Mouse (Mus musculus) heart, postnatal 0 days (tissue): ENCODE data around the gene Dusp8. TPM values are rescaled to one million over a fixed set of nuclear protein-coding genes. Genes with fewer than 3 reads are reported as not detected.
A peak's percentile ranks its signal among the peaks of the same experiment; 100 is the strongest.

Source experiments
- ATAC-seq: fragments of 200-750 bp; cut with Nextera tagmentation; 2 replicates; pipeline ENCODE4 v1.8.0; 2017; ENCODE audit warnings: low read depth, moderate number of reproducible peaks, moderate library complexity; ENCODE audit not compliant: insufficient read depth
- DNase-seq: peaks from one replicate; pipeline ENCODE4 v3.0.0-alpha.2; 2016; ENCODE audit warnings: low spot score
- H3K27ac ChIP-seq: fragments of 300-500 bp; sonication (generic); 2 replicates; pipeline ENCODE4 v1.5.1; 2014; ENCODE audit warnings: low read depth, mild to moderate bottlenecking
- H3K27me3 ChIP-seq: fragments of 300-500 bp; sonication (generic); 2 replicates; pipeline ENCODE4 v1.6.1; 2014; ENCODE audit warnings: low read length, mixed read lengths; ENCODE audit not compliant: control insufficient read depth, insufficient read depth
- H3K36me3 ChIP-seq: fragments of 300-500 bp; sonication (generic); replicated peaks from 2 replicates; pipeline ENCODE4 v1.6.1; 2014; ENCODE audit warnings: low read length, mixed read lengths; ENCODE audit not compliant: control insufficient read depth, insufficient read depth
- H3K4me1 ChIP-seq: fragments of 300-500 bp; sonication (generic); 2 replicates; pipeline ENCODE4 v1.6.1; 2014; ENCODE audit warnings: antibody characterized with exemption; ENCODE audit not compliant: control insufficient read depth, insufficient read depth
- H3K4me2 ChIP-seq: fragments of 300-500 bp; sonication (generic); 2 replicates; pipeline ENCODE4 v1.6.1; 2014; ENCODE audit warnings: low read depth, mild to moderate bottlenecking, low read length, moderate library complexity
- H3K4me3 ChIP-seq: fragments of 300-500 bp; sonication (generic); 2 replicates; pipeline ENCODE4 v1.5.1; 2014; ENCODE audit warnings: low read depth, low read length
- H3K9ac ChIP-seq: fragments of 300-500 bp; sonication (generic); replicated peaks from 2 replicates; pipeline ENCODE4 v1.6.1; 2014; ENCODE audit warnings: low read depth, low read length, mixed read lengths
- H3K9me3 ChIP-seq: fragments of 300-500 bp; sonication (generic); replicated peaks from 2 replicates; pipeline ENCODE4 v1.6.1; 2016; ENCODE audit warnings: low read length; ENCODE audit not compliant: control insufficient read depth
- CTCF ChIP-seq: IDR thresholded peaks from 2 replicates; pipeline ENCODE4 v1.5.1; 2016; ENCODE audit warnings: antibody characterized with exemption, control low read depth, low read depth
- EP300 ChIP-seq: IDR thresholded peaks from 2 replicates; pipeline ENCODE4 v1.6.1; 2016; ENCODE audit warnings: antibody characterized with exemption, low read depth
- WGBS: fragments of 180-500 bp; shearing (Covaris S2); extraction: QIAGEN DNeasy Blood & Tissue Kit; methylation state at CpG from one replicate; pipeline ENCODE4 v1.1.7; 2014; 5-methylcytosine and 5-hydroxymethylcytosine counted together
- polyA plus RNA-seq: library from polyadenylated mRNA; unstranded; fragments of >200 nt; fragmentation: Nextera tagmentation; extraction: Ambion mirVana; gene quantifications from 2 replicates; pipeline ENCODE4 v1.2.1, GENCODE M21; 2015
- total RNA-seq: library from RNA; depleted of rRNA; stranded (reverse); fragments of >200 nt; gene quantifications from 2 replicates; pipeline ENCODE4 v1.2.3, GENCODE M21; 2014; ENCODE audit warnings: low replicate concordance; rRNA removed

The Dusp8 gene
- total and polyA plus RNA-seq, 2 experiments from 2014 or later, result 9.0 to 31.4 TPM

- Histone ChIP-seq H3K9me3 (no peaks in the 10 kb centered on the region), H3K4me3 (no peak overlapping the region), H3K36me3 (no peaks in the 10 kb centered on the region), H3K4me1 (peaks cover 27% of the 10 kb centered on the region), H3K27me3 (no peaks in the 10 kb centered on the region), H3K9ac (no peak overlapping the region), H3K27ac (peak overlapping the region; percentile 71), H3K4me2 (no peak overlapping the region)
- peak; percentile 75 for ATAC-seq
- TF ChIP-seq CTCF (no peak), EP300 (peak; percentile 94)
- 59% methylated on average over 3 of the region's 3 CpGs for WGBS
- peak; percentile 60 for DNase-seq
These were observed 54.9 kb downstream of the Dusp8 start for GRCm38 (mm10) chr7:142040756-142041155.

GRCm38 (mm10) chr7:142037553-142038170 lies 58.0 kb downstream of the Dusp8 start:
- Histone ChIP-seq H3K4me2 (no peak overlapping the region), H3K27ac (no peak overlapping the region), H3K27me3 (no peaks in the 10 kb centered on the region), H3K36me3 (no peaks in the 10 kb centered on the region), H3K4me1 (peaks cover 44% of the 10 kb centered on the region), H3K9me3 (no peaks in the 10 kb centered on the region), H3K4me3 (no peak overlapping the region), H3K9ac (no peak overlapping the region)
- DNase-seq, result no peak
- ATAC-seq, result peak; percentile 43; the same call in 1 of the 2 replicates
- 74% methylated on average over 4 of the region's 4 CpGs for WGBS
- TF ChIP-seq CTCF, result peak; percentile 68
- no peak for TF ChIP-seq EP300

- WGBS, result 38% methylated on average over 2 of the region's 2 CpGs
- no peak overlapping the region for H3K4me3 ChIP-seq
- no peak overlapping the region for H3K27ac ChIP-seq
- H3K4me2 ChIP-seq, result no peak overlapping the region
- H3K36me3 ChIP-seq, result no peaks in the 10 kb centered on the region
- peaks cover 29% of the 10 kb centered on the region for H3K4me1 ChIP-seq
- no peak overlapping the region for H3K9ac ChIP-seq
- no peak for TF ChIP-seq EP300
- TF ChIP-seq CTCF, result no peak
- H3K9me3 ChIP-seq, result no peaks in the 10 kb centered on the region
- DNase-seq (no peak), ATAC-seq (no peak)
- H3K27me3 ChIP-seq, result no peaks in the 10 kb centered on the region
These were observed 60.4 kb downstream of the Dusp8 start for GRCm38 (mm10) chr7:142035048-142035811.

GRCm38 (mm10) chr7:142034198-142034597 lies 61.4 kb downstream of the Dusp8 start:
- TF ChIP-seq CTCF, result no peak
- TF ChIP-seq EP300, result no peak
- ATAC-seq (peak; percentile 73), DNase-seq (peak; percentile 61)
- H3K27ac ChIP-seq, result peak overlapping the region; percentile 60
- H3K27me3 ChIP-seq, result no peaks in the 10 kb centered on the region
- no peak overlapping the region for H3K4me2 ChIP-seq
- 40% methylated on average over 2 of the region's 2 CpGs for WGBS
- H3K36me3 ChIP-seq, result no peaks in the 10 kb centered on the region
- no peak overlapping the region for H3K4me3 ChIP-seq
- peaks cover 23% of the 10 kb centered on the region for H3K4me1 ChIP-seq
- H3K9me3 ChIP-seq, result no peaks in the 10 kb centered on the region
- H3K9ac ChIP-seq, result no peak overlapping the region

GRCm38 (mm10) chr7:142030073-142030472 lies 65.6 kb downstream of the Dusp8 start:
- Histone ChIP-seq H3K4me2 (no peak overlapping the region), H3K9ac (no peak overlapping the region), H3K4me1 (peaks cover 22% of the 10 kb centered on the region), H3K9me3 (no peaks in the 10 kb centered on the region), H3K4me3 (no peak overlapping the region), H3K27me3 (no peaks in the 10 kb centered on the region), H3K36me3 (no peaks in the 10 kb centered on the region), H3K27ac (no peak overlapping the region)
- TF ChIP-seq CTCF, result no peak
- no peak for TF ChIP-seq EP300
- no peak for ATAC-seq
- no peak for DNase-seq

Other genes starting within 250 kb of the Dusp8 start
- 60.0 and 70.3 TPM in 2 replicates for gene Tollip, start 177.3 kb downstream of the Dusp8 start, total RNA-seq
- 28.1 and 30.8 TPM in 2 replicates for gene Tollip, start 177.3 kb downstream of the Dusp8 start, polyA plus RNA-seq
- not detected in 2 replicates for gene Brsk2, start 146.1 kb downstream of the Dusp8 start, total RNA-seq
- 0.30 and 0.37 TPM in 2 replicates for gene Brsk2, start 146.1 kb downstream of the Dusp8 start, polyA plus RNA-seq
- 48.3 and 53.6 TPM in 2 replicates for gene Mob2, start 34.8 kb downstream of the Dusp8 start, total RNA-seq
- 45.5 and 49.6 TPM in 2 replicates for gene Mob2, start 34.8 kb downstream of the Dusp8 start, polyA plus RNA-seq
- not detected in 2 replicates for gene Gm45618, start 24.9 kb upstream of the Dusp8 start, total RNA-seq
- not detected in 2 replicates for gene Gm45618, start 24.9 kb upstream of the Dusp8 start, polyA plus RNA-seq
- not detected in 2 replicates for gene Gm39115, start 40.2 kb upstream of the Dusp8 start, total RNA-seq
- not detected in 2 replicates for gene Gm39115, start 40.2 kb upstream of the Dusp8 start, polyA plus RNA-seq
- not detected in 2 replicates for gene Gm45337, start 48.8 kb upstream of the Dusp8 start, total RNA-seq
- not detected in 2 replicates for gene Gm45337, start 48.8 kb upstream of the Dusp8 start, polyA plus RNA-seq
- not detected in 2 replicates for gene Gm29735, start 61.3 kb upstream of the Dusp8 start, total RNA-seq
- gene Gm29735, start 61.3 kb upstream of the Dusp8 start, polyA plus RNA-seq, result not detected in 2 replicates
- not detected in 2 replicates for gene Gm4553, start 69.9 kb upstream of the Dusp8 start, total RNA-seq
- not detected in 2 replicates for gene Gm4553, start 69.9 kb upstream of the Dusp8 start, polyA plus RNA-seq
- not detected in 2 replicates for gene Krtap5-2, start 80.2 kb upstream of the Dusp8 start, total RNA-seq
- gene Krtap5-2, start 80.2 kb upstream of the Dusp8 start, polyA plus RNA-seq, result not detected in 2 replicates
- not detected in 2 replicates for gene Gm10153, start 94.5 kb upstream of the Dusp8 start, total RNA-seq
- gene Gm10153, start 94.5 kb upstream of the Dusp8 start, polyA plus RNA-seq, result not detected in 2 replicates
- not detected in 2 replicates for gene Krtap5-3, start 105.5 kb upstream of the Dusp8 start, total RNA-seq
- gene Krtap5-3, start 105.5 kb upstream of the Dusp8 start, polyA plus RNA-seq, result not detected in 2 replicates
- gene Gm7579, start 116.0 kb upstream of the Dusp8 start, total RNA-seq, result not detected in 2 replicates
- gene Gm7579, start 116.0 kb upstream of the Dusp8 start, polyA plus RNA-seq, result not detected in 2 replicates
- gene Krtap5-5, start 134.1 kb upstream of the Dusp8 start, total RNA-seq, result not detected in 2 replicates
- gene Krtap5-5, start 134.1 kb upstream of the Dusp8 start, polyA plus RNA-seq, result not detected in 2 replicates
- not detected in 2 replicates for gene Gm40460, start 145.2 kb upstream of the Dusp8 start, total RNA-seq
- gene Gm40460, start 145.2 kb upstream of the Dusp8 start, polyA plus RNA-seq, result not detected in 2 replicates
- not detected in 2 replicates for gene Gm2431, start 162.5 kb upstream of the Dusp8 start, total RNA-seq
- gene Gm2431, start 162.5 kb upstream of the Dusp8 start, polyA plus RNA-seq, result not detected in 2 replicates
- gene Gm4559, start 178.5 kb upstream of the Dusp8 start, total RNA-seq, result not detected in 2 replicates
- gene Gm4559, start 178.5 kb upstream of the Dusp8 start, polyA plus RNA-seq, result not detected in 2 replicates
- gene Krtap5-1, start 201.3 kb upstream of the Dusp8 start, total RNA-seq, result not detected in 2 replicates
- not detected in 2 replicates for gene Krtap5-1, start 201.3 kb upstream of the Dusp8 start, polyA plus RNA-seq
- gene Krtap5-4, start 207.7 kb upstream of the Dusp8 start, total RNA-seq, result not detected in 2 replicates
- not detected in 2 replicates for gene Krtap5-4, start 207.7 kb upstream of the Dusp8 start, polyA plus RNA-seq